ENCODE assay signal across 8 mouse cellular contexts in the genomic region with DNA sequence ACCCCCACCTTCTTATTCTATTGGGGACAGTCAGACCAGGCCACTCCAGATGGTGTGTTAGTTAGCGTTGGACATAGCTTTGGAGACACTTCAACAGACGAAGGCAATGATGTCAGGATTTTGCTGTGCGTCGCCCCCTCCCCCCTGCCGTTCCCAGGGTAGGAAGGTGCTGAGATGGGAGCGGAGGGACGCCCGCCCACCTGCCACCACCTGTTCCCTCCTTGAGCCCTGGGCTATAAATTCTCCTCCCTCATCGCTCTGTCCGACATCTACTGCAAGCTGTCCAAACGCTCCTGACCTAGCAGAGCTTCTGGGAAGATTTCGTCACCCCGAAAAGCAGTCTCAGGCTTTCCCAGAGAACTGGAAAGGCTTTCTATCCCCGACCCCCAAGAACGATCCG. TPM values are rescaled to one million over a fixed set of nuclear protein-coding genes. Genes with fewer than 3 reads are reported as not detected.
DNase-seq lines count a peak whose midpoint lies in the region; ATAC-seq and TF ChIP-seq lines count a peak whose summit lies in the region.

A gene (plus strand): TSS at position 131 of the 400 bp plus-strand sequence.

- TF ChIP-seq POLR2A in liver, adult 2 months (IDR thresholded peaks at IDR 0.05; ENCODE audit: extremely low read depth, insufficient read depth, low read length) = no peak

- no peak within 1 kb of the TSS for H3K27ac ChIP-seq in liver, adult 2 months (replicated peaks; ENCODE audit: insufficient read depth, low read depth, low read length)
- H3K27ac ChIP-seq in hindbrain, embryonic 11.5 days (ENCODE audit: low read depth, low read length) = no peak within 1 kb of the TSS
- H3K27ac ChIP-seq in midbrain, embryonic 10.5 days (replicated peaks) = peak within 1 kb of the TSS; percentile 87

- no peaks in the 10 kb centered on the region for H3K36me3 ChIP-seq in liver, adult 2 months (ENCODE audit: control insufficient read depth, insufficient read depth, low read length)
- no peaks in the 10 kb centered on the region for H3K36me3 ChIP-seq in hindbrain, embryonic 11.5 days (ENCODE audit: control insufficient read depth, insufficient read depth, low read length)
- no peaks in the 10 kb centered on the region for H3K36me3 ChIP-seq in midbrain, embryonic 10.5 days

- peak within 1 kb of the TSS; percentile 95 for H3K4me2 ChIP-seq in hindbrain, embryonic 11.5 days (replicated peaks; ENCODE audit: low read depth, low read length)

- H3K9ac ChIP-seq in liver, adult 2 months (ENCODE audit: low read depth, low read length) = 0 out of 2 replicates have a peak within 1 kb of the TSS, but pooled peaks have one; percentile 2
- H3K9ac ChIP-seq in hindbrain, embryonic 11.5 days (ENCODE audit: low read depth, low read length) = peak within 1 kb of the TSS; percentile 71

- 31% methylated on average over 16 of the region's 16 CpGs for WGBS in liver, adult 2 months
- WGBS in hindbrain, embryonic 11.5 days = 4% methylated on average over 16 of the region's 16 CpGs
- 6% methylated on average over 16 of the region's 16 CpGs for WGBS in midbrain, embryonic 10.5 days

- peaks cover 15% of the 10 kb centered on the region for H3K27me3 ChIP-seq in liver, adult 2 months (ENCODE audit: control insufficient read depth, insufficient read depth, low read length)
- H3K27me3 ChIP-seq in hindbrain, embryonic 11.5 days (ENCODE audit: control insufficient read depth, insufficient read depth, low read length) = peaks cover 11% of the 10 kb centered on the region
- peaks cover 49% of the 10 kb centered on the region for H3K27me3 ChIP-seq in midbrain, embryonic 10.5 days (ENCODE audit: low read depth, poor library complexity, severe bottlenecking)

- DNase-seq in liver, adult 2 months (ENCODE audit: extremely low read depth, low read depth, low spot score) = no peak
- DNase-seq in liver = no peak
- peak; percentile 88 for DNase-seq in cerebellum, postnatal 14 days
- no peak for DNase-seq in hindbrain, embryonic 11.5 days (ENCODE audit: low spot score)
- DNase-seq in midbrain, embryonic 10.5 days (ENCODE audit: low spot score) = no peak
- DNase-seq in testis, postnatal 14 days (ENCODE audit: low spot score) = no peak
- DNase-seq in thymus, postnatal 0 days (ENCODE audit: low spot score) = no peak

- no peak for TF ChIP-seq CTCF in liver, adult 2 months (IDR thresholded peaks at IDR 0.05; ENCODE audit: low read depth, low read length)

- H3K4me3 ChIP-seq in liver, adult 2 months (ENCODE audit: insufficient read depth, low read depth, low read length) = peak within 1 kb of the TSS; percentile 48; the same call in 1 of the 2 replicates
- peak within 1 kb of the TSS; percentile 54 for H3K4me3 ChIP-seq in hindbrain, embryonic 11.5 days (ENCODE audit: low read depth, low read length)
- H3K4me3 ChIP-seq in midbrain, embryonic 10.5 days = peak within 1 kb of the TSS; percentile 68

- H3K9me3 ChIP-seq in hindbrain, embryonic 11.5 days (ENCODE audit: control insufficient read depth, low read length) = no peaks in the 10 kb centered on the region
- no peaks in the 10 kb centered on the region for H3K9me3 ChIP-seq in midbrain, embryonic 10.5 days (replicated peaks)

- ATAC-seq in hindbrain, embryonic 11.5 days (ENCODE audit: low FRiP score) = peak; percentile 31
- no peak for ATAC-seq in inflammation-experienced regulatory T-cells, adult 6 months

- no peaks in the 10 kb centered on the region for H3K79me2 ChIP-seq in liver, adult 2 months (ENCODE audit: control insufficient read depth, insufficient read depth, low read length)

- H3K4me1 ChIP-seq in liver, adult 2 months (ENCODE audit: control insufficient read depth, insufficient read depth, low read length) = 0 out of 2 replicates have a peak, but pooled peaks cover 3% of the 10 kb centered on the region
- no peaks in the 10 kb centered on the region; the same call in 1 of the 2 replicates for H3K4me1 ChIP-seq in hindbrain, embryonic 11.5 days (replicated peaks; ENCODE audit: control insufficient read depth, insufficient read depth, low read length)
- H3K4me1 ChIP-seq in midbrain, embryonic 10.5 days = peaks cover 28% of the 10 kb centered on the region

RNA-seq across cellular contexts. Expression of the gene that starts here (rescaled TPM):
- total RNA-seq in liver, adult 2 months (2014; rRNA removed) = not detected in 2 replicates
- not detected in 2 replicates for polyA plus RNA-seq in liver, adult 2 months (2012; rRNA removed)
- polyA plus RNA-seq in hindbrain, embryonic 11.5 days (2014; fragmentation: Nextera tagmentation; extraction: Ambion mirVana) = 0.34 and 0.43 TPM in 2 replicates
- 0.25 and 1.1 TPM in 2 replicates for polyA plus RNA-seq in midbrain, embryonic 10.5 days (2016; fragmentation: Nextera tagmentation; extraction: Ambion mirVana)
- not detected for polyA plus RNA-seq in inflammation-experienced regulatory T-cells, adult 6 months (2017; shearing (Covaris generic))
- 0.12 and 0.13 TPM in 2 replicates for polyA plus RNA-seq in thymus, postnatal 0 days (2015; fragmentation: Nextera tagmentation; extraction: Ambion mirVana)

Comparison
In these comparisons a context has a peak if more than half of its experiments do, and no peak if none do; other contexts are left out.
1. Peak in ATAC-seq, H3K4me3 ChIP-seq, H3K9ac ChIP-seq and H3K4me2 ChIP-seq in hindbrain, embryonic 11.5 days; RNA of the gene not detected or under 1 TPM.
2. DNase-seq: peak in cerebellum, postnatal 14 days (2 of 2); none in liver, adult 2 months (single experiment), liver (single experiment), hindbrain, embryonic 11.5 days (single experiment), midbrain, embryonic 10.5 days (single experiment), testis, postnatal 14 days (single experiment) and thymus, postnatal 0 days (single experiment).
3. Peak in every context shown above with its lines, with median percentiles within 50 percentile points of each other: H3K4me3 ChIP-seq.